In the genomic region with DNA sequence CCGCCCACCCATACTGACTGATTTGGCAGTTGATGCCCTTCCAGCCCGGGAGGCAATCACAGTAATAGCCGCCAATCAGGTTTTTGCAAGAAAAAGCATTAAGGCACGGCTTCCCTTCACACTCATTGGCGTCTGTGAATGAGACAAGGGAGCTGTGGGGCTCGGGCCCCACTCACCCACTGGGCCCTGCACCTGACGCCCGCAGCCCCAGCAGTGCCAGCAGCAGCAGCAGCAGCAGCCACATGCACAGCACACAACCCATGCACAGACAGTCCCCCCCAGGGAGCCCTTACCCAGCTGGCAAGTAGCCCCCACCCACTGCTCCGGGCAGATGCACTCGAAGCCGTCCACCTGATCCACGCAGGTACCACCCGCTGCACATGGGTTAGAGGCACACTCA, we compare ENCODE assay signal across 15 mouse cellular contexts. TPM values are rescaled to one million over a fixed set of nuclear protein-coding genes. Genes with fewer than 3 reads are reported as not detected.
"Had no signal": no experiment of that assay in that cellular context is flagged by ENCODE, and none has a peak within 500 bp of the region (broad histone marks: within the 10 kb centered on the region; RNA-seq: fewer than 3 reads in every experiment).

No protein-coding gene starts in this region.

- H3K4me1 ChIP-seq: limb, embryonic 15.5 days; liver, embryonic 12.5 days had no signal

- DNase-seq: kidney, postnatal 36 days; layer of hippocampus, adult 9-11 months; layer of hippocampus, postnatal 36 days; lung, embryonic 14.5 days; lung, postnatal 10 days; lung, postnatal 4 days; right cerebral cortex, adult 18-20 months; right cerebral cortex, postnatal 25 days; thymus, postnatal 36 days had no signal

- H3K9ac ChIP-seq: limb, embryonic 15.5 days; liver, embryonic 12.5 days; lung, embryonic 14.5 days had no signal

- H3K4me2 ChIP-seq: limb, embryonic 15.5 days; liver, embryonic 12.5 days; lung, embryonic 14.5 days had no signal

- H3K27me3 ChIP-seq: limb, embryonic 15.5 days had no signal

- H3K36me3 ChIP-seq: liver, embryonic 12.5 days had no signal

- ATAC-seq: liver, embryonic 12.5 days; midbrain, embryonic 16.5 days had no signal

- H3K9me3 ChIP-seq: limb, embryonic 15.5 days; liver, embryonic 12.5 days; midbrain, embryonic 10.5 days had no signal

- H3K4me3 ChIP-seq: limb, embryonic 15.5 days; liver, embryonic 12.5 days; midbrain, embryonic 10.5 days had no signal

- H3K27ac ChIP-seq: kidney, postnatal 0 days; limb, embryonic 15.5 days; liver, embryonic 12.5 days; midbrain, embryonic 10.5 days had no signal

RNA-seq across cellular contexts. Expression of a gene that starts 47.6 kb away (rescaled TPM):
- polyA plus RNA-seq: limb, embryonic 11.5 days; midbrain, embryonic 10.5 days; midbrain, embryonic 16.5 days had no signal
